Mouse (Mus musculus): ENCODE data around the gene Mthfr.

GRCm38 (mm10) chr4:148030506-148030905 lies 8.4 kb upstream of the Mthfr start:
- TF ChIP-seq POLR2AphosphoS2 (IDR thresholded peaks at IDR 0.05; ENCODE audit: low read length) (no peak), HCFC1 (IDR thresholded peaks at IDR 0.05; ENCODE audit: low read depth, low read length) (no peak), MAFK (IDR thresholded peaks at IDR 0.05; ENCODE audit: borderline replicate concordance, low read depth, low read length) (no peak), POLR2A (IDR thresholded peaks at IDR 0.05; ENCODE audit: control insufficient read depth in 1 of 2, insufficient read depth in 1 of 2, low read depth in 1 of 2, low read length in 2 of 2, poor library complexity in 1 of 2) (no peak), ZMIZ1 (IDR thresholded peaks at IDR 0.05; ENCODE audit: low read depth, low read length) (no peak)
